14 mouse cellular contexts compared by ENCODE assay signal in genomic region chr11:101921361-101921952, GRCm38 (mm10). TPM values are rescaled to one million over a fixed set of nuclear protein-coding genes. Genes with fewer than 3 reads are reported as not detected.
DNase-seq lines count a peak whose midpoint lies in the region; TF ChIP-seq lines count a peak whose summit lies in the region.
"Had no signal": no experiment of that assay in that cellular context is flagged by ENCODE, and none has a peak within 500 bp of the region (broad histone marks: within the 10 kb centered on the region; RNA-seq: fewer than 3 reads in every experiment).

No protein-coding gene starts in this region.

- no peaks in the 10 kb centered on the region for H3K79me2 ChIP-seq in myocyte (ENCODE audit: control insufficient read depth, insufficient read depth)

- no peaks in the 10 kb centered on the region for H3K36me3 ChIP-seq in myocyte (ENCODE audit: control insufficient read depth, insufficient read depth)
- H3K36me3 ChIP-seq: embryonic facial prominence, embryonic 12.5 days; limb, embryonic 13.5 days; stomach, embryonic 15.5 days had no signal

- TF ChIP-seq CTCF in cerebellum, adult 2 months (IDR thresholded peaks at IDR 0.05; ENCODE audit: borderline replicate concordance, insufficient read depth, low read depth, low read length) = no peak

- H3K4me1 ChIP-seq in cerebellum, adult 2 months (ENCODE audit: control insufficient read depth, insufficient read depth, low read length) = peaks cover 16% of the 10 kb centered on the region; the same call in 1 of the 2 replicates
- H3K4me1 ChIP-seq: embryonic facial prominence, embryonic 12.5 days; limb, embryonic 13.5 days; stomach, embryonic 15.5 days had no signal

- no peak for TF ChIP-seq POLR2A in cerebellum, adult 2 months (IDR thresholded peaks at IDR 0.05; ENCODE audit: borderline replicate concordance, insufficient read depth, low read length)
- TF ChIP-seq POLR2A in myocyte (IDR thresholded peaks at IDR 0.05; ENCODE audit: insufficient read length, low read depth) = no peak

- intact Hi-C loops in gastrocnemius, postnatal 14 days (cut with DNase I; ENCODE audit: low total_unique reads) = no loop called here

- DNase-seq in cerebellum, adult 2 months = peak; percentile 44 to 71
- no peak for DNase-seq in cerebellum, adult 11-12 months
- DNase-seq in lung, postnatal 10 days = peak; percentile 44
- DNase-seq in lung, adult 18-20 months = no peak
- peak; percentile 52 for DNase-seq in gastrocnemius, postnatal 14 days
- DNase-seq in kidney, adult 11 months = no peak
- no peak for DNase-seq in right cerebral cortex, postnatal 4 days
- DNase-seq: kidney, adult 18-20 months; right cerebral cortex, adult 18-20 months had no signal

- H3K27me3 ChIP-seq in cerebellum, adult 2 months (ENCODE audit: control insufficient read depth, insufficient read depth, low read length) = no peaks in the 10 kb centered on the region
- H3K27me3 ChIP-seq in myocyte (ENCODE audit: control insufficient read depth, insufficient read depth, insufficient read length) = peaks cover 19% of the 10 kb centered on the region

- no peak overlapping the region for H3ac ChIP-seq in myocyte (ENCODE audit: control insufficient read depth, insufficient read length)

- no peak overlapping the region for H3K27ac ChIP-seq in cerebellum, adult 2 months (ENCODE audit: insufficient read depth, low read length)
- H3K27ac ChIP-seq: embryonic facial prominence, embryonic 12.5 days; limb, embryonic 13.5 days; stomach, embryonic 15.5 days had no signal

- 16% methylated on average over 12 of the region's 12 CpGs for WGBS in cerebellum, adult 2 months

- H3K4me2 ChIP-seq in myocyte (ENCODE audit: low read depth) = no peak overlapping the region
- H3K4me2 ChIP-seq: embryonic facial prominence, embryonic 12.5 days; limb, embryonic 13.5 days; stomach, embryonic 15.5 days had no signal

- H3K4me3 ChIP-seq in cerebellum, adult 2 months (replicated peaks; ENCODE audit: insufficient read depth, low read depth, low read length) = no peak overlapping the region
- H3K4me3 ChIP-seq in myocyte = no peak overlapping the region
- H3K4me3 ChIP-seq: embryonic facial prominence, embryonic 12.5 days; limb, embryonic 13.5 days; stomach, embryonic 15.5 days had no signal

TF ChIP-seq in myocyte, 11 proteins besides CTCF, POLR2A, EP300 and RAD21:
- peak in 1 of 3 experiments; percentile 73 for TF ChIP-seq MYOG (IDR thresholded peaks at IDR 0.05; ENCODE audit: control insufficient read depth in 1 of 3, insufficient read depth in 1 of 3, insufficient read length in 2 of 3, low read depth in 2 of 3)
- TF ChIP-seq CEBPB (IDR thresholded peaks at IDR 0.05; ENCODE audit: insufficient read depth, poor library complexity, severe bottlenecking) = no peak
- no peak for TF ChIP-seq REST (IDR thresholded peaks at IDR 0.05; ENCODE audit: insufficient read depth, insufficient read length)
- TF ChIP-seq MYOD1 (IDR thresholded peaks at IDR 0.05; ENCODE audit: control insufficient read depth in 1 of 3, insufficient read length in 2 of 3, low read depth in 2 of 3) = peak in 2 of 3 experiments; percentile 14 to 44

RNA-seq across cellular contexts. Expression of gene Meox1, which starts 27.3 kb away (rescaled TPM):
- polyA plus RNA-seq in cerebellum, adult 2 months (2012; rRNA removed) = 1.5 and 1.8 TPM in 2 replicates
- total RNA-seq in gastrocnemius, postnatal 14 days (2021) = 10 to 100 TPM in 1 of 2 experiments, 1 to 10 TPM in 1; 8.6 to 10.8 TPM
- polyA plus RNA-seq in myocyte (2012; fragmentation: generic; extraction: Trizol) = 0.16 TPM

RNA-seq across cellular contexts. Expression of gene Sost, which starts 45.4 kb away (rescaled TPM):
- 1.4 and 1.7 TPM in 2 replicates for polyA plus RNA-seq in cerebellum, adult 2 months (2012; rRNA removed)
- total RNA-seq in gastrocnemius, postnatal 14 days (2021) = not detected
- polyA plus RNA-seq in myocyte (2012; fragmentation: generic; extraction: Trizol) = 0.25 TPM
- polyA plus RNA-seq: Patski had no signal

Comparison
In these comparisons a context has a peak if more than half of its experiments do, and no peak if none do; other contexts are left out.
1. DNase-seq: peak in cerebellum, adult 2 months (2 of 2), lung, postnatal 10 days (single experiment) and gastrocnemius, postnatal 14 days (single experiment); none in cerebellum, adult 11-12 months (single experiment), lung, adult 18-20 months (0 of 2), kidney, adult 11 months (single experiment) and right cerebral cortex, postnatal 4 days (single experiment).